Mouse (Mus musculus) liver, postnatal 0 days (tissue): ENCODE measurements around the gene Ubash3b.

Experiments
- CTCF ChIP-seq: sonication (generic); IDR thresholded peaks from 2 replicates; pipeline ENCODE4 v1.5.1; 2016; ENCODE audit warnings: antibody characterized with exemption, low read depth
- EP300 ChIP-seq: IDR thresholded peaks from 2 replicates; pipeline ENCODE4 v1.6.1; 2016; ENCODE audit warnings: antibody characterized with exemption, low read depth, mild to moderate bottlenecking

DNA sequence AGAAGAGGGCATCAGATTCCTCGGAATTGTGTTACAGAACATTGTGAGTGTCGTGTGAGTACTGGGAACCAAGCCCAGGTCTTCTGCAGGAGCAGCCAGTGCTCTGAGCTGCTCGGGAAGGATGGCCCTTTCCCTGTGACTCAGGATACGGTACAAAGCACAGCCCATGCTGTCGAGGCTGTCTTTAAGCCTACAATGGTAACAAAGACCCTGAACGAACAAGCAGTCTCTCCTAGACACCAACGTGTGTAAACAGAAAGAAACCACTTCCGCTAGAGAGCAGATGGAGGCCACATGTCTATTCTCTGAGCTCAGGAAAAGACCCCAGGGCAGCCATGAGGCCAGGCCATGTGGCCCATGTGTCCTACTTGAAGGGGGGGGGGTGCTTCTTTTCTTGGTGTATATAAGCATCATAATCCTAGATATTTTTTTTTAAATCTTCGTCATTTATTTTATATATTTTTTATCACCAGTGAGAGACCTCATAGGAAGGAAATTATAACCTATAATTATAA lies 123.3 kb downstream of the Ubash3b start:
- TF ChIP-seq EP300: no peak
- no peak for TF ChIP-seq CTCF
